Mouse (Mus musculus): Measurements from ENCODE around the gene Slc25a44.
"Not testable (repeated sequence)": the region's sequence is repeated elsewhere in the genome, so short reads cannot be mapped to it uniquely, and the experiment has no call there.

DNA sequence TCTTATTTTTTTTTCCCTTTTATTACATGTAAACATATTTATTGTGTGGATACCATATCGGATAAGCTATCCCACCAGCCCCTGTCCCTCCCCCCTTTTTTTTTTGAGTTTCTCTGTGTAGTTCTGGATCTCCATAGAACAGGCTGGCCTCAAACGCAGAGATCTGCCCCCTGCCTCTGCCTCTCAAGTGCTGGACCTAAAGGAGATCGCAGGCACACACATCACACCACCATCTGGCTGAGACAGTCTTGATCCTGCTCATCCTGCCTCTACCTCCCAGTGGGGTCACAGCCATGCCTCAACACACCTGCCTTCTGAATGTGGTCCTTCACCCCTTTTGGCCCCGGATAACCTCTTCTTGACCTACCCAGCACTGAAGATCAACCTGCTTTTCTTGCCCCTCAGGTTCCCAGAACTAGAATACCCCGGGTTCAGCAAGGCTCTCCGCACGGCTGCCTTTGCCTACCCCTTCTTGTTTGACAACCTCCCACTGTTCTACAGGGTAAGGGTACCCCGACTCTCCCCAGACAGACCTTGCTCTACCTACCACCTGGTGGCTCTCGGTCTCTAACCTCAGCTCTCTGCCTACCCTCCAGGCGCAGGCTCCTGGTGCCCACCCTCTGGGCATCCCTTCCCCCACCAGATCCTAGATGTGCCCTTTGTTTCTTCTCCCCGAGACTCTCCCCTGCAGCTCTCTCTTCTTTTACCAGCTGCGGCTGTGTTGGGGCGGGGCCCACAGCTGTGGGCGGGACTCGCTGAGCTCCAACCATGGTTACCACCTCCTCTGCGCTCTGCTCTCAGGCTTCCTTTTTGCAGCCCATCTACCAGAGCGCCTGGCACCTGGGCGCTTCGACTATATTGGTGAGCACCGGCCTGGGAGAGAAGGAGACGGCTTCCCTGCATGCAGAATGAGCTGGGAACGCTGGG is 43.3 kb downstream of the Slc25a44 start:
- not testable (repeated sequence) for TF ChIP-seq CTCF (IDR thresholded peaks at IDR 0.05; ENCODE audit: borderline replicate concordance, insufficient read depth, low read depth, low read length); POLR2A (IDR thresholded peaks at IDR 0.05; ENCODE audit: borderline replicate concordance, insufficient read depth, low read length)

All from cerebellum, adult 2 months (tissue).